Mouse (Mus musculus): ENCODE measurements at regions not wholly inside any gene's neighbourhood (a gene's known extent, or its start where the extent isn't known, plus 50 kb on each side); places are given as distances from the start of the nearest gene placed in this dataset.

GRCm38 (mm10) chr1:35380633-35381385, 531.0 kb downstream of the Plekhb2 start:
- TF ChIP-seq CTCF (IDR thresholded peaks at IDR 0.05; ENCODE audit: extremely low read depth, insufficient read depth, low read length) = no peak
- TF ChIP-seq POLR2A (IDR thresholded peaks at IDR 0.05; ENCODE audit: extremely low read depth, insufficient read depth, low read length) = no peak
